Mouse (Mus musculus) left cerebral cortex, adult 18-20 months (tissue): Measurements from ENCODE around the gene Slc39a1. TPM values are rescaled to one million over a fixed set of nuclear protein-coding genes. Genes with fewer than 3 reads are reported as not detected.
A peak's percentile ranks its signal among the peaks of the same experiment; 100 is the strongest.

Experiments used
- DNase-seq, 2 experiments: peaks; one replicate each; pipeline ENCODE4 v3.0.0; 2021 to 2022; ENCODE audit warnings: low spot score in 2 of 2, mixed read lengths in 1 of 2
- microRNA-seq, 2 experiments: library from miRNA; unstranded; fragments of <30 nt; microRNA quantifications; one replicate each; pipeline ENCODE4 v1.2.0; 2021
- total RNA-seq, 2 experiments: library from RNA; stranded (reverse); gene quantifications; 2 replicates each; pipeline ENCODE4 v1.2.3; 2021

The Slc39a1 gene
- total RNA-seq, 2 experiments from 2014 or later: 43.0 to 43.4 TPM

DNA sequence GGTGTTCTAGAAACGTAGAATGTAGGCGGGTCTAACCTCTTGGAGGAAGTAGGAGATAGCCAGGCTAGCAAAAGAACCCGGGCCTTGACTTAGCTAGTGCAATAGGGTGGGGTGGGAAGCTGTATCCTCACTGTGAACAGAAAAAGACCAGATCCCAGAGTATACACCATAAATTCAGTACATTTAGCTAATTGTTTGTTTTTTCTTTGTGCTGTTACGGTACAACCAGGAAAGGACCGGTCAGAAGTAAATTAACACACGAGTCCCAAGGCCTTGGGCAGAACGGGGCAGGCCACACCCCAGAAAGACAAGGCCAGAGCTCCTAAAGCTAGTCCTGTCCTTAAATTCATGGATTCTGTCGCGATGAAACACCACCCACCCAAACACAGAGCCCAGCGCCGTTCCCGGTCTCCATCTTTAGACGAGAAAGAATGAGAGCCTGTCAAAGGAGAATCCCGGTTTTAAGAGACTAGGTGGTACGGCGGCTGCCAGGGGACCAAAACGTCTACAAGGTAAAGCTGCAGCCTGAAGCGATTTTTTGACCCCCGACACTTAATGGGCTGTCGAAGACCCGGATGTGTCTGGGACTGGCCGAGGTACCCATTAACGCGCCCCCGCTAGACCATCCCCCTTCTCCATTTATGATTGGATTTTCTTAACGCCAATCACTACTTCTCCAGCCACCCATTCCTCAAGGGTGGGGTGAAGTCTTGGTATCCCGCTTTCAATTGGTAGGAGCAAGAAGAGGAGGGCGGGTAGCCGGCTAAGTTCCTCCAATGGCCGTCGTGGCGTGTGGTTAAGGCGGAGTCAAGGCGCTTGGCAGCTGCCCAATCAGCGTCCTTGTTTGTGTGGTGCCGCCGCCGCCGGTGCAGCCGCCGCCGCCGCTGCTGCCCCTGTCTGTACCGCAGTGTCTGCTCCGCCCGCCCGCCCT, 44.6 kb downstream of the Slc39a1 start, which contains the start of gene Gatad2b:
Gatad2b (plus strand) TSS at position 834 of the 931 bp plus-strand sequence.
- DNase-seq: peak; percentile 99

DNA sequence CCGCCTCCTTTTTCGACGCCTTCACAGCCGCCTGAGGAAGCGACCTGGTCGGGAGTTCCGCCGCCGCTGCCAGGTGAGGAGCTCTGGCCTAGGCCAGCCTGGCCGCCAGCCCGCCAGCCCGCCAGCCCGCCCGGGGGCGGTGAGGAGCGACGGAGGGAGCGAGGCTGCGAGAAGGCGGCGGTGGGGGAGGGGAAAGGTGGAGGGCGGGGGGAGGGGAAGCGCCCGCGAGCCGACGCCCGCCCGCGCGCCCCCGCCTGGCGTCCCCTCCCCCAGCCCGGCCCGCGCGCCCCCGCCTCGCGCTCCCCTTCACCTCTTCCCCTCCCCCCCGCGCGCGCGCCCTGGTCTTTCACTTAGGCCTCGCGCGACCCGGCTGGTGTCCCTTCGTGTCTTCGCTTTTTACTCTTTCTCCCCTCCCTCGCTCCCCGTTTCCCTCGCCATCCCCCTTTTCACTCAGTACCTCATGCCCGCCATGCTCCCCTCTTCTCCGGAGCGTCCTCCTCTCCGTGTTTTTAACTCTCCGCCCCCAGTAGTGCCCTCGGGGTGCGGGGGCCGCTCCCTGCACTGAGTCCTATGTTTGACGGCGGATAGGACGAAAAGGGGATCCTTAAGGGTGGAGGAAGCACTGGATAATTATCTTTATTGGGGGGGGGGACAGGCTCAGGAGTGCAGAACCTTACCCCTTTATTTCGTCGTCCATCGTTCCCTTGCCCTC, 45.5 kb downstream of the Slc39a1 start:
- DNase-seq: peak; percentile 36 to 38

GRCm38 (mm10) chr3:90294064-90294440, 46.1 kb downstream of the Slc39a1 start:
- DNase-seq: no peak

- DNase-seq: no peak
Measured at GRCm38 (mm10) chr3:90294651-90295050, 46.7 kb downstream of the Slc39a1 start.

Small RNA genes within 50 kb of the gene (microRNA-seq; reads per million reads assigned to microRNA genes)
- 1.2 to 2.1 reads per million in 2 experiments for gene Mir7012

Other genes starting within 250 kb of the Slc39a1 start
- 100 to 1,000 TPM in 1 of 2 experiments, 10 to 100 TPM in 1; 90.8 to 101 TPM for gene Hax1, start 249.4 kb upstream of the Slc39a1 start, total RNA-seq
- 100 to 1,000 TPM; 101 to 108 TPM for gene 4933434E20Rik, start 196.5 kb upstream of the Slc39a1 start, total RNA-seq
- gene Ubap2l, start 195.5 kb upstream of the Slc39a1 start, total RNA-seq: 100 to 1,000 TPM; 163 to 176 TPM
- gene Tpm3, start 175.5 kb upstream of the Slc39a1 start, total RNA-seq: 100 to 1,000 TPM; 183 to 206 TPM
- under 1 TPM; 0.14 to 0.30 TPM for gene Nup210l, start 144.0 kb upstream of the Slc39a1 start, total RNA-seq
- gene Rps27, start 34.5 kb upstream of the Slc39a1 start, total RNA-seq: 1,000 to 10,000 TPM in 1 of 2 experiments, 100 to 1,000 TPM in 1; 977 to 1,003 TPM
- 1 to 10 TPM; 5.5 to 7.6 TPM for gene Rab13, start 34.5 kb upstream of the Slc39a1 start, total RNA-seq
- gene Jtb, start 16.6 kb upstream of the Slc39a1 start, total RNA-seq: 10 to 100 TPM; 43.0 to 43.5 TPM
- gene Creb3l4, start 4.7 kb upstream of the Slc39a1 start, total RNA-seq: under 1 TPM in 1 of 2 experiments, not detected in 1; 0.40 TPM
- gene Crtc2, start 6.0 kb downstream of the Slc39a1 start, total RNA-seq: 10 to 100 TPM; 35.4 to 38.8 TPM
- 10 to 100 TPM; 33.4 to 37.2 TPM for gene Dennd4b, start 17.0 kb downstream of the Slc39a1 start, total RNA-seq
- 10 to 100 TPM; 86.6 to 91.2 TPM for gene Gatad2b, start 45.0 kb downstream of the Slc39a1 start, total RNA-seq
- 1 to 10 TPM; 5.9 to 9.3 TPM for gene Slc27a3, start 141.8 kb downstream of the Slc39a1 start, total RNA-seq
- 10 to 100 TPM; 63.1 to 66.1 TPM for gene Ints3, start 185.4 kb downstream of the Slc39a1 start, total RNA-seq
- gene Npr1, start 217.7 kb downstream of the Slc39a1 start, total RNA-seq: 1 to 10 TPM; 4.6 to 5.0 TPM
- 10 to 100 TPM; 90.2 to 94.9 TPM for gene Ilf2, start 228.0 kb downstream of the Slc39a1 start, total RNA-seq
- 10 to 100 TPM; 55.5 to 57.0 TPM for gene Snapin, start 242.9 kb downstream of the Slc39a1 start, total RNA-seq